Mouse (Mus musculus) midbrain, embryonic 12.5 days (tissue): ENCODE data around the gene Ddah1. TPM values are rescaled to one million over a fixed set of nuclear protein-coding genes. Genes with fewer than 3 reads are reported as not detected.

Experiments used
- ATAC-seq: fragments of 200-750 bp; cut with Nextera tagmentation; 2 replicates; pipeline ENCODE4 v1.8.0; 2017; ENCODE audit warnings: low read depth, moderate TSS enrichment, moderate library complexity; ENCODE audit not compliant: low FRiP score
- H3K27ac ChIP-seq: fragments of 300-500 bp; sonication (generic); replicated peaks from 2 replicates; pipeline ENCODE4 v1.5.1; 2016; ENCODE audit warnings: mild to moderate bottlenecking
- H3K27me3 ChIP-seq: fragments of 300-500 bp; sonication (generic); 2 replicates; pipeline ENCODE4 v1.6.1; 2016; ENCODE audit warnings: mild to moderate bottlenecking
- H3K36me3 ChIP-seq: fragments of 300-500 bp; sonication (generic); 2 replicates; pipeline ENCODE4 v1.6.1; 2016
- H3K4me1 ChIP-seq: fragments of 300-500 bp; sonication (generic); 2 replicates; pipeline ENCODE4 v1.6.1; 2016
- H3K4me2 ChIP-seq: fragments of 300-500 bp; sonication (generic); replicated peaks from 2 replicates; pipeline ENCODE4 v1.6.1; 2016; ENCODE audit warnings: mild to moderate bottlenecking, moderate library complexity
- H3K4me3 ChIP-seq: fragments of 300-500 bp; sonication (generic); 2 replicates; pipeline ENCODE4 v1.5.1; 2016; ENCODE audit warnings: mild to moderate bottlenecking
- H3K9ac ChIP-seq: fragments of 300-500 bp; sonication (generic); replicated peaks from 2 replicates; pipeline ENCODE4 v1.6.1; 2016; ENCODE audit warnings: mild to moderate bottlenecking, moderate library complexity
- H3K9me3 ChIP-seq: fragments of 300-500 bp; sonication (generic); 2 replicates; pipeline ENCODE4 v1.6.1; 2016; ENCODE audit warnings: mild to moderate bottlenecking
- WGBS: fragments of 180-500 bp; shearing (Covaris S2); methylation state at CpG from one replicate; pipeline ENCODE4 v1.1.7; 2016; 5-methylcytosine and 5-hydroxymethylcytosine counted together
- polyA plus RNA-seq: library from polyadenylated mRNA; unstranded; fragments of >200 nt; fragmentation: Nextera tagmentation; extraction: Ambion mirVana; gene quantifications from 2 replicates; pipeline ENCODE4 v1.2.1, GENCODE M21; 2016

Ddah1 gene
- polyA plus RNA-seq, 1 experiment from 2014 or later = 38.2 TPM

DNA sequence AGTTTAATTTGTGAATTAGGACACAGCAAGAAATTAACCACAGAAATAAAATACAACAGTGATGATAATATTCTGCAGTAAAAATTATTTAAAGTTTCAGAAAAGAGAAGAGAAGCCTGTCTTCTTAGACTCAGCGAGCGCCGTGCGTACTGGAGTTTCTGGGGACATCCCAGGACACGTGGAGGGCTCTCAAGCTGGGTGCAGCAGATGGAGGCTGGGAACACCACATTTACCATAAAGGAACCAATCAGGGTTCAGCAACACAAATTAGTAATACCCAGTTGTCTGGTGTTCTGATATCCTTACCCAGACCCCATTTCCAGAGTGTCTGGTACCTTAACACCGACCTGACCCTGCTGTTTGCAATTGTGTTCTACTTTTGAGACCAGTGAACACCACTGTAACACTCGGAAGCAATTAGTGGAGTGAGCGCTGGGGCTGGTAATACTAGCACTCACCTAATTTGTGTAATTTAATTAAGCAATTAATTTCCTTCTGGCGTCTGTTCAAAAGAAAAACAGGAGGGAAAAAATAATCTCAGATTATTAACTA lies 14.9 kb upstream of the Ddah1 start:
- peaks cover 4% of the 10 kb centered on the region; the same call in 1 of the 2 replicates for H3K27me3 ChIP-seq
- H3K9me3 ChIP-seq = no peaks in the 10 kb centered on the region
- H3K36me3 ChIP-seq = no peaks in the 10 kb centered on the region
- no peak overlapping the region for H3K27ac ChIP-seq
- no peak overlapping the region for H3K4me2 ChIP-seq
- no peak overlapping the region for H3K4me3 ChIP-seq
- no peak for ATAC-seq
- peaks cover 11% of the 10 kb centered on the region; the same call in 1 of the 2 replicates for H3K4me1 ChIP-seq
- H3K9ac ChIP-seq = no peak overlapping the region; the same call in 1 of the 2 replicates
- WGBS = 82% methylated on average over 9 of the region's 9 CpGs

DNA sequence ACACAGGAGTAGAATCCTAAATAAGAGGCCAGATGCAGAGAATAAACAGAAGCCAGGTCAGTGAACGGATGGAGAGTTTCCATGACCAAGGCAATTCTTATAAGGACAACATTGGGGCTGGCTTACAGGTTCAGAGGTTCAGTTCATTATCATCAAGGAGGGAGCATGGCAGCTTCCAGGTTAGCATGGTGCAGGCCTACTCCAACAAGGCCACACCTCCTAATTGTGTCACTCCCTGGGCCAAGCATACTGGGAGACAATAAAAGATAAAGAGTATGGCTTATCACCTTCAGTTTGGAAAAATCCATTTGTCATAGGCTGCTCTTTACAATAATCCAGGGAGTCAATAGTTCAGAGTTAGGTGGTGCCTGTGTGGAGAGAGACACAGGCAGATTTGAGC lies 9.8 kb upstream of the Ddah1 start:
- Histone ChIP-seq H3K36me3 (no peaks in the 10 kb centered on the region), H3K27me3 (no peaks in the 10 kb centered on the region; the same call in 1 of the 2 replicates), H3K9me3 (no peaks in the 10 kb centered on the region), H3K4me1 (no peaks in the 10 kb centered on the region; the same call in 1 of the 2 replicates), H3K4me3 (no peak overlapping the region), H3K27ac (no peak overlapping the region), H3K9ac (no peak overlapping the region), H3K4me2 (no peak overlapping the region)
- WGBS = 75% methylated on average over 1 of the region's 1 CpGs
- no peak for ATAC-seq

DNA sequence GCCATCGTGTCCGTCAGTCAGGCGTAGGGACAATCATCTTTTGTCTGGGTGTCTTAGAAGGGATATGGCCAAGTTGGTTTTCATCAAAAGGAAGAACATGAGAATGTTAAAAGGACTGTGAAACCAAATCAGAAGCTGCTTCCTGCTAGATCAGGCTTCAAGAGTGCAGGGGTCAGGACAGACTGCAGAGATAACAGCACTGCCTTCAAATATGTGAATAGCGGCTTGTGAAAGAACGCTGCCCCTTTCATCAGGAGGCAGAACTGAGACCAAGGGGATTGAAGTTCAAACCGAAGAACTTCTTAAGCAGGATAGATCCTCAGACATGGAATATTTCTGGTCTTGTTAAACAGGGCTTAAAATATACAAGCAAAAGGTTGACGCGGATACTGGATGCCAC lies 2.0 kb upstream of the Ddah1 start:
- Histone ChIP-seq H3K36me3 (no peaks in the 10 kb centered on the region), H3K9ac (no peak overlapping the region), H3K4me3 (no peak overlapping the region), H3K4me1 (peaks cover 9% of the 10 kb centered on the region; the same call in 1 of the 2 replicates), H3K9me3 (no peaks in the 10 kb centered on the region), H3K27ac (no peak overlapping the region), H3K4me2 (no peak overlapping the region), H3K27me3 (peaks cover 34% of the 10 kb centered on the region)
- no peak for ATAC-seq
- 78% methylated on average over 8 of the region's 8 CpGs for WGBS

- Histone ChIP-seq H3K4me3 (no peak overlapping the region), H3K36me3 (no peaks in the 10 kb centered on the region), H3K27ac (no peak overlapping the region), H3K27me3 (peaks cover 38% of the 10 kb centered on the region), H3K9me3 (no peaks in the 10 kb centered on the region), H3K4me1 (peaks cover 9% of the 10 kb centered on the region; the same call in 1 of the 2 replicates), H3K4me2 (no peak overlapping the region), H3K9ac (no peak overlapping the region)
- ATAC-seq = no peak
- 68% methylated on average over 8 of the region's 8 CpGs for WGBS
Observed at GRCm38 (mm10) chr3:145757177-145757576, 1.3 kb upstream of the Ddah1 start.

DNA sequence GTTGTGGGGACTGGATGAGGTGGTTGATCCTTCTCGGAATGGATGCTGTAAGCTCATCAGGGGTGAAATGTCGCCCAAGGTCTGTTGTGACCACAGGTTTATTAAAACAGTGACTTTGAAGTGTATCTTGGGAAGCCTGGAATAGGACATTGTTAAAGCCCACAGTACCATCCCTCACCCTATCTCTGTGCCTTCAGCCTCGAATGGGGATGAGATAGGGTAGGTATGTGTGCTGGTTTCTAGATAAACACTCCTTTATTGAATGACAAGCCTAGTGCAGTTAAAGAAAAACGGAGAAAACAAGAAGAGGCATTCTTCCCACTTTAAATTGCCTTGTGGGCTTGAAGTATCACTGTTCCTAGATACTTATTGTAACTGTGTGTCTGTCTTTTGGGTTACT lies 631 bp upstream of the Ddah1 start:
- Histone ChIP-seq H3K36me3 (no peaks in the 10 kb centered on the region), H3K4me1 (peaks cover 9% of the 10 kb centered on the region; the same call in 1 of the 2 replicates), H3K9me3 (no peaks in the 10 kb centered on the region), H3K27me3 (peaks cover 38% of the 10 kb centered on the region), H3K4me2 (peak overlapping the region; percentile 95), H3K4me3 (no peak overlapping the region), H3K27ac (no peak overlapping the region), H3K9ac (no peak overlapping the region)
- 54% methylated on average over 4 of the region's 4 CpGs for WGBS
- ATAC-seq = no peak

GRCm38 (mm10) chr3:145759379-145760209 lies 1.1 kb downstream of the Ddah1 start:
- H3K9me3 ChIP-seq = no peaks in the 10 kb centered on the region
- H3K4me3 ChIP-seq = peak overlapping the region; percentile 74
- 12% methylated on average over 14 of the region's 14 CpGs for WGBS
- peaks cover 40% of the 10 kb centered on the region for H3K27me3 ChIP-seq
- H3K4me1 ChIP-seq = peaks cover 9% of the 10 kb centered on the region; the same call in 1 of the 2 replicates
- ATAC-seq = peak; percentile 51
- no peaks in the 10 kb centered on the region for H3K36me3 ChIP-seq
- H3K9ac ChIP-seq = peak overlapping the region; percentile 85; the same call in 1 of the 2 replicates
- H3K27ac ChIP-seq = peak overlapping the region; percentile 81; the same call in 1 of the 2 replicates
- H3K4me2 ChIP-seq = peak overlapping the region; percentile 95

DNA sequence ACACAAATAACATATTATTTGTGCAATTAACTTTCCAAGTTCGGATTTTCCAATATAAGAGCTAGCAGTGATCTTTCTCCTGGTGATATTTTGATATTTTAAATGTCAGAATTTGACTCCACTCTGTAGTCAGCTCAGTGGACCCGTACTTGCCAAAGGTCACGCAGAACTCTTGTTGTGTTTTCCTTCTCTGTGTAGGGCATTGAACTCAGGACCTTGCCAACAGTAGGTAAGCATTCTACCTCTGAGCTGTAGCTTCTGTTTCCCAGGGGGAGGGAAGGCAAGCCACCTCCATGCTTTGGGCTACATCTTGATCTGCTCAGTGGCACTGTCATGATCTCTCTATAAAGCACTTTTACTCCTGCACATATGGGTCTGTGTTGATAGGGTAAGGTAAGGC lies 2.1 kb downstream of the Ddah1 start:
- peaks cover 43% of the 10 kb centered on the region for H3K27me3 ChIP-seq
- no peak overlapping the region for H3K4me2 ChIP-seq
- H3K27ac ChIP-seq = no peak overlapping the region
- no peak overlapping the region for H3K4me3 ChIP-seq
- H3K9me3 ChIP-seq = no peaks in the 10 kb centered on the region
- no peak overlapping the region for H3K9ac ChIP-seq
- ATAC-seq = no peak
- H3K36me3 ChIP-seq = no peaks in the 10 kb centered on the region
- H3K4me1 ChIP-seq = peaks cover 9% of the 10 kb centered on the region; the same call in 1 of the 2 replicates
- WGBS = 93% methylated on average over 3 of the region's 3 CpGs

DNA sequence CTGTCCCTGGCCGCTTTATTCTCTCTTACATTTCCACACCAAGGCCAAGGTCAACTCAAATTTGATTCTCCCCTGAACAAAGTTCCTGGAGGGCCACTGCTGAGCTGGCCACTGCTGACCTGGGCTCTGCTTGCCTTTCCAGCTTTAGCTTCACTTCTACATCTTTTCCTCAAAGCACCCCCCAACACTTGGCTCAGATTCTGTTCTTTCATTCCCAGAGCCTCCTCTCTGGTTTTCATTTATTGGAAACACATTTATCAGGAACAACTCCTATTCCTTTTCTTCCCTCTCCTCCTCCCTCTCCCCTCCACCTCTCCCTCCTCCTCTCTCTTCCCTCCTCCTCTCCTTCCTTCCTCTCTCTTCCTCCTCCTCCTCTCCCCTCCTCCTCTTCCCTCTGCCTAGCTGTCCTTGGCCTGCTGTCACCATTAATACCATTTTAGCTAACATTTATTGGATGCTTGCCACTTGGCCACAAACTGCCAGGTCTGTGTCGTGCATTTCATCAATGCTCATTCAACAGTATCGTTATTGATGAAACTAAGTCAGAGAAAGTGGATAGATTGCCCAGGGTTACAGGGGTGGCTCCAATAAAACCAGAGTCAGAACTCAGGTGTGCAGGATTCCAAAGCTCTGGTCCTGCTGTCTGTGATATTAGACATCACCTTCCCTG lies 3.2 kb downstream of the Ddah1 start:
- H3K4me1 ChIP-seq = peaks cover 14% of the 10 kb centered on the region; the same call in 1 of the 2 replicates
- no peak overlapping the region for H3K9ac ChIP-seq
- no peak for ATAC-seq
- H3K27me3 ChIP-seq = peaks cover 35% of the 10 kb centered on the region
- H3K4me3 ChIP-seq = no peak overlapping the region
- WGBS = 80% methylated on average over 3 of the region's 3 CpGs
- H3K9me3 ChIP-seq = no peaks in the 10 kb centered on the region
- H3K36me3 ChIP-seq = no peaks in the 10 kb centered on the region
- no peak overlapping the region for H3K27ac ChIP-seq
- no peak overlapping the region for H3K4me2 ChIP-seq

DNA sequence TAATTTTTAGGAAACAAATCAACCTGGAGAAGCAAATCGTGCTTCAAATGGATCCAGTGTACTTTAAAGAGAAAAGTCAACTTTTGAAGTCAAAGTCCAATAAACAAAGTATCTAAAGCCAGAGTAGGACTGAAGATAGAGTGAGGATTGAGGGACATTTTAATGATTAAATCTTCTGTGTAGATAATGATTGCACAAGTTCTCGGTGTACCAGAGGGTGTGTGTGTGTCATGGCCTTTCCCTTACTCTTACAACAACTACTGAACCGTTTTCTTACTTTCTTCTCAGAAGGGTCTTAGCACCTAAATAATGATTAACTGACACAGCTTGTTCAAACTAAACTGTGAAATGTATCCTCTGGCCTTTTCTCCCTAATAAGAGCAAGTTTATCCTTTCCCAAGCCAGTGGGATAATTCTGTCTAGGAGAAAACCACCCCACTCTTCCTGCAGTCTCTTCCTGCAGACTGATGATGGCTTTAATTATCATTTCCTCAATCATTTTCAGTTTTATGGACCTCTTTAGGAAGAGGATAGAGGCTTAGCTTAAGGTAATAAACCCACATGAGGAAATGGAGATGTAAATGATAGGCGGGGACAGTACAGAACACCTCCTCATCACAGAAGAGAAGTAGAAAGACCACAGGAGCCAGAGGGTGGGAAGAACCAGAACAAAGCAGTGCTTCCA lies 4.6 kb downstream of the Ddah1 start:
- H3K27me3 ChIP-seq = peaks cover 25% of the 10 kb centered on the region
- no peak overlapping the region for H3K9ac ChIP-seq
- no peak overlapping the region for H3K4me2 ChIP-seq
- H3K27ac ChIP-seq = no peak overlapping the region
- no peak overlapping the region for H3K4me3 ChIP-seq
- no peaks in the 10 kb centered on the region for H3K36me3 ChIP-seq
- 91% methylated on average over 4 of the region's 4 CpGs for WGBS
- H3K4me1 ChIP-seq = peaks cover 14% of the 10 kb centered on the region; the same call in 1 of the 2 replicates
- H3K9me3 ChIP-seq = no peaks in the 10 kb centered on the region
- ATAC-seq = no peak

- Histone ChIP-seq H3K36me3 (no peaks in the 10 kb centered on the region), H3K9me3 (no peaks in the 10 kb centered on the region), H3K27ac (no peak overlapping the region), H3K9ac (no peak overlapping the region), H3K4me2 (no peak overlapping the region), H3K27me3 (peaks cover 22% of the 10 kb centered on the region), H3K4me3 (no peak overlapping the region), H3K4me1 (peaks cover 14% of the 10 kb centered on the region; the same call in 1 of the 2 replicates)
- no peak for ATAC-seq
- 96% methylated on average over 3 of the region's 3 CpGs for WGBS
Observed at GRCm38 (mm10) chr3:145763642-145763972, 5.1 kb downstream of the Ddah1 start.

DNA sequence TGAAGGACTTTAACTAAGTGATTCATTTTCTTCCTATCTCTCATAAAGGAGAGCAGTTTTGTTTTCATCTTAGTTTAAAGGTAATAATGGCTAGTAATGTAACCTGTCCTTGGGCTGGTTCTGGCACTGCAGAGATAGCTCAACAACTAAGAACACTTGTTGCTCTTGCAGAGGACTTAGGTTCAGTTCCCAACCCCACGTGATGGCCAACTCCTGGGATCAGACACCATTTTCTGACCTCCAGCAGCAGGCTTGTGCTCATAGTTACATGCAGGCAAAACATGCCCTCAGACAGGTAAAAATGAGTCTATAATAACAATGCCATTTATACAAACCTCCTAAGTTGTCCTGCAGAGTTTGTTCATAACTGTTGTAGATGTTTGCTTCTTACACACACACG lies 5.9 kb downstream of the Ddah1 start:
- no peak overlapping the region for H3K9ac ChIP-seq
- H3K27ac ChIP-seq = no peak overlapping the region
- H3K9me3 ChIP-seq = no peaks in the 10 kb centered on the region
- no peak for ATAC-seq
- peaks cover 22% of the 10 kb centered on the region for H3K27me3 ChIP-seq
- H3K4me3 ChIP-seq = no peak overlapping the region
- H3K4me1 ChIP-seq = peaks cover 12% of the 10 kb centered on the region; the same call in 1 of the 2 replicates
- 96% methylated on average over 2 of the region's 2 CpGs for WGBS
- H3K4me2 ChIP-seq = no peak overlapping the region
- H3K36me3 ChIP-seq = no peaks in the 10 kb centered on the region
